Mouse (Mus musculus): ENCODE measurements around the gene Nav2.

Gene Nav2

GRCm38 (mm10) chr7:49249996-49250395 lies 341.5 kb downstream of the Nav2 start:
- peak; percentile 52 to 69 for DNase-seq (ENCODE audit: low spot score in 2 of 2)

GRCm38 (mm10) chr7:49250581-49251307 lies 342.2 kb downstream of the Nav2 start:
- DNase-seq (ENCODE audit: low spot score in 2 of 2): no peak

- no peak for DNase-seq (ENCODE audit: low spot score in 2 of 2)
Observed at GRCm38 (mm10) chr7:49251308-49251638, 342.8 kb downstream of the Nav2 start.

GRCm38 (mm10) chr7:49252444-49252843 lies 343.9 kb downstream of the Nav2 start:
- no peak for DNase-seq (ENCODE audit: low spot score in 2 of 2)

GRCm38 (mm10) chr7:49252902-49253301 lies 344.4 kb downstream of the Nav2 start:
- DNase-seq (ENCODE audit: low spot score in 2 of 2): no peak

GRCm38 (mm10) chr7:49255053-49255452 lies 346.5 kb downstream of the Nav2 start:
- no peak for DNase-seq (ENCODE audit: low spot score in 2 of 2)

- no peak for DNase-seq (ENCODE audit: low spot score in 2 of 2)
Observed at GRCm38 (mm10) chr7:49257234-49257906, 348.9 kb downstream of the Nav2 start.

- no peak for DNase-seq (ENCODE audit: low spot score in 2 of 2)
Observed at GRCm38 (mm10) chr7:49258088-49258487, 349.6 kb downstream of the Nav2 start.

GRCm38 (mm10) chr7:49261941-49262511 lies 353.5 kb downstream of the Nav2 start:
- no peak for DNase-seq (ENCODE audit: low spot score in 2 of 2)

- DNase-seq (ENCODE audit: low spot score in 2 of 2): no peak
Observed at GRCm38 (mm10) chr7:49266422-49266821, 357.9 kb downstream of the Nav2 start.

GRCm38 (mm10) chr7:49267621-49268325 lies 359.3 kb downstream of the Nav2 start:
- no peak for DNase-seq (ENCODE audit: low spot score in 2 of 2)

GRCm38 (mm10) chr7:49268401-49268921 lies 359.9 kb downstream of the Nav2 start:
- DNase-seq (ENCODE audit: low spot score in 2 of 2): no peak

GRCm38 (mm10) chr7:49270855-49271254 lies 362.3 kb downstream of the Nav2 start:
- DNase-seq (ENCODE audit: low spot score in 2 of 2): no peak

- peak; percentile 53 to 57 for DNase-seq (ENCODE audit: low spot score in 2 of 2)
Observed at GRCm38 (mm10) chr7:49272445-49273439, 364.2 kb downstream of the Nav2 start.

- DNase-seq (ENCODE audit: low spot score in 2 of 2): no peak
Observed at GRCm38 (mm10) chr7:49273907-49274656, 365.6 kb downstream of the Nav2 start.

GRCm38 (mm10) chr7:49274676-49275075 lies 366.2 kb downstream of the Nav2 start:
- no peak for DNase-seq (ENCODE audit: low spot score in 2 of 2)

GRCm38 (mm10) chr7:49276163-49276562 lies 367.6 kb downstream of the Nav2 start:
- no peak for DNase-seq (ENCODE audit: low spot score in 2 of 2)

- DNase-seq (ENCODE audit: low spot score in 2 of 2): no peak
Observed at GRCm38 (mm10) chr7:49277685-49278084, 369.2 kb downstream of the Nav2 start.

- DNase-seq (ENCODE audit: low spot score in 2 of 2): no peak
Observed at GRCm38 (mm10) chr7:49278531-49278930, 370.0 kb downstream of the Nav2 start.

GRCm38 (mm10) chr7:49280427-49280826 lies 371.9 kb downstream of the Nav2 start:
- no peak for DNase-seq (ENCODE audit: low spot score in 2 of 2)
